Mouse (Mus musculus) neural tube, embryonic 12.5 days (tissue): ENCODE measurements around the gene Sprr2i. TPM values are rescaled to one million over a fixed set of nuclear protein-coding genes. Genes with fewer than 3 reads are reported as not detected.

Experiments
- ATAC-seq: fragments of 200-750 bp; cut with Nextera tagmentation; 2 replicates; pipeline ENCODE4 v1.8.0; 2017; ENCODE audit warnings: low read depth, mild to moderate bottlenecking, moderate TSS enrichment, moderate library complexity; ENCODE audit not compliant: low FRiP score
- H3K27ac ChIP-seq: fragments of 300-500 bp; sonication (generic); 2 replicates; pipeline ENCODE4 v1.5.1; 2016
- H3K27me3 ChIP-seq: fragments of 300-500 bp; sonication (generic); replicated peaks from 2 replicates; pipeline ENCODE4 v1.6.1; 2016; ENCODE audit warnings: mild to moderate bottlenecking
- H3K36me3 ChIP-seq: fragments of 300-500 bp; sonication (generic); 2 replicates; pipeline ENCODE4 v1.6.1; 2016; ENCODE audit warnings: mild to moderate bottlenecking
- H3K4me1 ChIP-seq: fragments of 300-500 bp; sonication (generic); 2 replicates; pipeline ENCODE4 v1.6.1; 2016
- H3K4me2 ChIP-seq: fragments of 300-500 bp; sonication (generic); replicated peaks from 2 replicates; pipeline ENCODE4 v1.6.1; 2016; ENCODE audit warnings: mild to moderate bottlenecking
- H3K4me3 ChIP-seq: fragments of 300-500 bp; sonication (generic); 2 replicates; pipeline ENCODE4 v1.5.1; 2016
- H3K9ac ChIP-seq: fragments of 300-500 bp; sonication (generic); 2 replicates; pipeline ENCODE4 v1.6.1; 2016; ENCODE audit warnings: mild to moderate bottlenecking
- H3K9me3 ChIP-seq: fragments of 300-500 bp; sonication (generic); 2 replicates; pipeline ENCODE4 v1.6.1; 2016; ENCODE audit warnings: mild to moderate bottlenecking
- WGBS: fragments of 180-500 bp; shearing (Covaris S2); methylation state at CpG from one replicate; pipeline ENCODE4 v1.1.7; 2016; 5-methylcytosine and 5-hydroxymethylcytosine counted together
- polyA plus RNA-seq: library from polyadenylated mRNA; unstranded; fragments of >200 nt; fragmentation: Nextera tagmentation; extraction: Ambion mirVana; gene quantifications from 2 replicates; pipeline ENCODE4 v1.2.1, GENCODE M21; 2016

The Sprr2i gene
- polyA plus RNA-seq = not detected in 2 replicates

DNA sequence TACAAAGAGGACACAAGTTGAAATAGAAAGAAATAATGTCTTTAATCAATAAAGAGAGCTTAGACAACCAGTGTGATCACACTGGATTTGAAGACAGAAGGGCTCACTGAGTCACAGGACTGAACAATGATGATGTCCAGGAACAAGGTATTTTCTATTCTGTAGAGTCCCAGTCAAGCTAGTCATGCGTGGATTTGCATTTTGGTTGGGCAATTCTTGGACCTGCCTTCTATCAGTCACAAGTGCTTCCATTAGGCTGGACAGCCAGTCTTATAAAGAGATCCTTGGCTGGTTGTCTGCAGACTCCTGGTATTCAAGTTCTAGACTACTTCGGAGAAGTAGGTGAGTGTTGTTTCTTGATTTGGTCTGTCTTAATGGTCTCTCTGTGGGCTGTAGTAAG, at the start of gene Sprr2i:
Sprr2i (plus strand) TSS at position 301 of the 400 bp plus-strand sequence.
- 94% methylated on average over 2 of the region's 2 CpGs for WGBS
- Histone ChIP-seq H3K4me1 (no peaks in the 10 kb centered on the region), H3K4me3 (no peak within 1 kb of the TSS), H3K27me3 (no peaks in the 10 kb centered on the region), H3K27ac (no peak within 1 kb of the TSS), H3K9ac (no peak within 1 kb of the TSS), H3K36me3 (no peaks in the 10 kb centered on the region), H3K9me3 (no peaks in the 10 kb centered on the region), H3K4me2 (no peak within 1 kb of the TSS)
- no peak for ATAC-seq

DNA sequence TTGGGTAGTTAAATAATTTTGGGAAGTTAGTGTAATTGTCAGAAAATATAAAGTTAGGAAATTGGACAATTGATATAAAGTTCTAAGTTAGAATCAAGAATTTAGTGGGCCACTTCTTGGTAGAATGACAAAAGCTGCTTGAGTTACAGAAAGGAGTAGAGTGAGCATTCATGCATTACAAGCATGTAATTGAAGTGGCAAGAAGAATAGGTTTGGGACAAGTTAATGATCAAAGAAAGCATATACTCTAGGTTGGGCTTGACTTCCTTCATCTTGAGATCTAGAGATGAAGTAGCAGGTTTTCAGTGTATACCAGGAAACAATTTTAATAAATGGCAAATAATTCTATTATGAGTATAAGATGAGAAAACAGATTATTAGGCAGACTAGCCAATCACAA, 46.2 kb upstream of the Sprr2i start:
- Histone ChIP-seq H3K36me3 (no peaks in the 10 kb centered on the region), H3K4me1 (no peaks in the 10 kb centered on the region), H3K4me2 (no peak overlapping the region), H3K9ac (no peak overlapping the region), H3K27me3 (no peaks in the 10 kb centered on the region), H3K27ac (no peak overlapping the region), H3K9me3 (no peaks in the 10 kb centered on the region), H3K4me3 (no peak overlapping the region)
- no peak for ATAC-seq

DNA sequence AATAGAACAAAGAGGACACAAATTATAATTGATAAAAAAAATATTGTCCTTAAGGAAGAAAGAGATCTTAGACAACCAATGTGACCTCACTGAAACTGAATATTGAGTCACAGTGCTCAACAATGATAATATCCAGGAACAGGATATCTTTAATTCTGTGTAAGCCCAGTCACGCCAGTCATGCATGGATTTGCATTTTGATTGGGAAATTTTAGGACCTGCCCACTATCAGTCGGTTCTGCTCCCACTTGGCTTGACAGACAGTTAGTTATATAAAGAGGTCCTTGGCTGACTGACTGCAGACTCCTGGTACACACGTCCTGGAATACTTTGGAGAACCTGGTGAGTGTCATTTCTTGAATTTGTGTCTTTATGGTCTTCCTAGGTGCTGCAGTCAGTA, 42.9 kb upstream of the Sprr2i start, which contains the start of gene Sprr2f:
Sprr2f (plus strand) TSS at position 301 of the 400 bp plus-strand sequence.
- H3K9me3 ChIP-seq = no peaks in the 10 kb centered on the region
- H3K27ac ChIP-seq = no peak within 1 kb of the TSS
- H3K27me3 ChIP-seq = no peaks in the 10 kb centered on the region
- WGBS = 75% methylated on average over 3 of the region's 3 CpGs
- no peak within 1 kb of the TSS for H3K4me3 ChIP-seq
- H3K9ac ChIP-seq = no peak within 1 kb of the TSS
- no peaks in the 10 kb centered on the region for H3K36me3 ChIP-seq
- no peak within 1 kb of the TSS for H3K4me2 ChIP-seq
- no peak for ATAC-seq
- no peaks in the 10 kb centered on the region for H3K4me1 ChIP-seq

DNA sequence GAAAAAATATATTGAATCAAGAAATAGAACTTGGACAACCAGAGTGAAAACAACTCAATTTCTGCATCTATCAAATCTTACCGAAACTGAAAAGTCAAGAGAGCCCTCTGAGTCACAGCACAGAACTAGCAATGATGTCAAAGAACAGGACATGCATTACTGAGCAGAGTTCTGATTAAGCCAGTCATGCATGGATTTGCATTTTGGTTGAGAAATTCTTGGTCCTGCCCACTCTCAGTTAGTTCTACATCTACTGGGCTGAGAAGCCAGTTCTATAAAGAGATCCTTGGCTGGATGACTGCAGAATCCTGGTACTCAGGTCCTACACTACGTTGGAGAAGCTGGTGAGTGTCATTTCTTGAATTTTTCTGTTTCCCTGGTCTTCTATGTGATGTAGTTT, 34.2 kb upstream of the Sprr2i start:
- no peak overlapping the region for H3K4me2 ChIP-seq
- no peak overlapping the region for H3K27ac ChIP-seq
- H3K4me3 ChIP-seq = no peak overlapping the region
- no peaks in the 10 kb centered on the region for H3K27me3 ChIP-seq
- no peak for ATAC-seq
- no peaks in the 10 kb centered on the region for H3K4me1 ChIP-seq
- H3K9ac ChIP-seq = no peak overlapping the region
- no peaks in the 10 kb centered on the region for H3K36me3 ChIP-seq
- H3K9me3 ChIP-seq = no peaks in the 10 kb centered on the region
- WGBS = 79% methylated on average over 2 of the region's 2 CpGs

DNA sequence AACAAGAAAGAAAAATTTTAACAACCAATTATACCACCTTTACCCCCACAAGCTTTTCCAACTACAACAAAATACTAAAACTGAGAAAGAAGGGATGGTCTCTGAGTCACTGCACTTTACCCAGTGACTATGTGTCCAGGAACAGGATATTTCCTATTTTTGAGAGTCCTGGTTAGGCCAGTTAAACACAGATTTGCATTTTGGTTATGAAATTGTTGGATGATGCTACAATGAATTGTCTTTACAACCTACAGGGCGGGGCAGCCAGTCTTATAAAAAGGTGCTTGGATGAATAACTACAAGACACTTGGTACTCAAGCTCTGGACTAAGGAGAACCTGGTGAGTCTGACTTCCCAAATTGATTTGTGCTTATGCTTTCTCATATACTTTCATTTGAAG, 22.4 kb upstream of the Sprr2i start, which contains the start of gene Sprr2h:
Sprr2h (plus strand) TSS at position 301 of the 400 bp plus-strand sequence.
- H3K4me3 ChIP-seq = no peak within 1 kb of the TSS
- 79% methylated on average over 1 of the region's 1 CpGs for WGBS
- H3K4me2 ChIP-seq = no peak within 1 kb of the TSS
- H3K27ac ChIP-seq = no peak within 1 kb of the TSS
- no peak within 1 kb of the TSS for H3K9ac ChIP-seq
- no peaks in the 10 kb centered on the region for H3K9me3 ChIP-seq
- H3K27me3 ChIP-seq = no peaks in the 10 kb centered on the region
- ATAC-seq = no peak
- no peaks in the 10 kb centered on the region for H3K4me1 ChIP-seq
- no peaks in the 10 kb centered on the region for H3K36me3 ChIP-seq

DNA sequence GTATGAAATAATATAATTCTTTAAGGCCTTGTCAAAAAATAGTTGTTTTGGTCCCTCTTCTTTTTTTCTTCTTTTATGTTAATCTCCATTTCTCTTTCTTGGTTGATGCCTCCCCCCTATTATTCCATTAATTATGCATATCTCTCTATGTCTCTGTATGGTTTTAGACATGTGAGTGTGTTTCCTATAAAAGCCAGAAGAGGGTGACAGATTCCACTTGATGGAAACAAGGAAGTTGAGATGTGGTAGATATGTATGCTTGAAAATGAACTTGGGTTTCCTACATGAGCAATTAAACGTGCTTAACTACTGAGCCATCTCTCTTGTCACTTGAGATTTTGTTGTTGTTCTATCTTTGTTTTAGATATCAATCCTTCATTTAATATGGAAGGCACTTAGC, 13.5 kb upstream of the Sprr2i start:
- Histone ChIP-seq H3K9me3 (no peaks in the 10 kb centered on the region), H3K27ac (no peak overlapping the region), H3K4me2 (no peak overlapping the region), H3K4me1 (no peaks in the 10 kb centered on the region), H3K9ac (no peak overlapping the region), H3K36me3 (no peaks in the 10 kb centered on the region), H3K27me3 (no peaks in the 10 kb centered on the region), H3K4me3 (no peak overlapping the region)
- no peak for ATAC-seq
- WGBS = 72% methylated on average over 1 of the region's 1 CpGs

DNA sequence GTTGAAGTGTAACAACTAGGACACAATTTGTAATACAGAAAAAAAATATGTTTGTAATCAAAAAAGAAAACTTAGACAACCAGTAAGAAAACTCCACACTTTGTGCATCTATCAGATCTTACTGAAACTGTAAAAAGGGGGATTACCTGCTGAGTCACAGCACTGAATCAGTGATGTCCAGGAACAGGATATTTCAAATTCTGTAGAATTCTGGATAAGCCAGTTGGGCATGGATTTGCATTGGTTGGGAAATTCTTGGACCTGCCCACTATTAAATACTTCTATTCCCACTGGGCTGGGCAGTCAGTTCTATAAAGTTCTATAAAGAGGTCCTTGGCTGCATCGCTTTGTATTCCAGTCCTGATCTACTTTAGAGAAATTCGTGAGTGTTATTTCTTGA, 10.0 kb downstream of the Sprr2i start, which contains the start of gene Sprr2j-ps:
Sprr2j-ps (plus strand) TSS at position 301 of the 400 bp plus-strand sequence.
- 89% methylated on average over 2 of the region's 2 CpGs for WGBS
- ATAC-seq = no peak
- Histone ChIP-seq H3K27me3 (no peaks in the 10 kb centered on the region), H3K4me1 (no peaks in the 10 kb centered on the region), H3K4me2 (no peak within 1 kb of the TSS), H3K4me3 (no peak within 1 kb of the TSS), H3K27ac (no peak within 1 kb of the TSS), H3K36me3 (no peaks in the 10 kb centered on the region), H3K9me3 (no peaks in the 10 kb centered on the region), H3K9ac (no peak within 1 kb of the TSS)

DNA sequence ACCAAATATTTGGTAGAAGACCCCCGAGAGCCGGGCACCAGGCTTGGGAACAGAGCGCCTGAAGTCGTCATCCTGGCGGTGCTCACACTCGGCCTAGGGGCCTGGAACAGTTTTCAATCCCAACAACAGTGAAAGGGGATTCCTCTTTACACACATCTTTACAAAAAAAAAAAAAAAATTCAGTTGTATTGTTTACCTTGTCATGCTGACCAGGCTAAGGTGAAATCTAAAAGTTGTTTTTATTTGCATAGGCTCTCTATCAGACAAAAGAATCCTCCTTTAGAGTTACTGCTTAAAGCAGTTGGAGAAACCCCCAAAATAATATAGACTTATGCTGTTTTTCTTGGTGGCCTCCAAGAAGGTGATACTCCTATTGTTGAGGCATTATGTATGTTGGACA, 21.5 kb downstream of the Sprr2i start, which contains the start of gene Gm9774:
Gm9774 (minus strand) TSS at position 101 of the 400 bp plus-strand sequence.
- no peaks in the 10 kb centered on the region for H3K36me3 ChIP-seq
- ATAC-seq = no peak
- H3K27ac ChIP-seq = no peak within 1 kb of the TSS
- no peaks in the 10 kb centered on the region for H3K9me3 ChIP-seq
- no peaks in the 10 kb centered on the region for H3K27me3 ChIP-seq
- no peak within 1 kb of the TSS for H3K4me3 ChIP-seq
- H3K4me1 ChIP-seq = no peaks in the 10 kb centered on the region
- 87% methylated on average over 6 of the region's 6 CpGs for WGBS
- H3K9ac ChIP-seq = no peak within 1 kb of the TSS
- no peak within 1 kb of the TSS for H3K4me2 ChIP-seq

DNA sequence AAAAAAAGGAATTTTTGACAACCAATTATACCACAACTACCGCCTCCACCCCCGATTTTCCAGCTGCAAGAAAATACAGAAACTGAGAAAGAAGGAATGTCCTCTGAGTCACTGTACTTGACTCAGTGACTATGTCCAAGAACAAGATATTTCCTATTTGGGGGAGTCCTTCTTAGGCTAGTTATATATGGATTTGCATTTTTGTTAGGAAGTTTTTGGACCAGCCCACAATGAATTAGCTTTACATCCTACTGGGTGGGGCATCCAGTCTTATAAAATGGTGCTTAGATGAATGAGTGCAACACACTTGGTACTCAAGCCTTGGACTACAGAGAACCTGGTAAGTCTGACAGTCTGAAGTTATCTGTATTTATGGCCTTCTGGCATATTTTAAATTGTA, 24.5 kb downstream of the Sprr2i start, which contains the start of gene Sprr2k:
Sprr2k (plus strand) TSS at position 301 of the 400 bp plus-strand sequence.
- Histone ChIP-seq H3K27me3 (no peaks in the 10 kb centered on the region), H3K4me1 (no peaks in the 10 kb centered on the region), H3K4me2 (no peak within 1 kb of the TSS), H3K27ac (no peak within 1 kb of the TSS), H3K36me3 (no peaks in the 10 kb centered on the region), H3K4me3 (no peak within 1 kb of the TSS), H3K9ac (no peak within 1 kb of the TSS), H3K9me3 (no peaks in the 10 kb centered on the region)
- ATAC-seq = no peak
- WGBS = 92% methylated on average over 2 of the region's 2 CpGs

DNA sequence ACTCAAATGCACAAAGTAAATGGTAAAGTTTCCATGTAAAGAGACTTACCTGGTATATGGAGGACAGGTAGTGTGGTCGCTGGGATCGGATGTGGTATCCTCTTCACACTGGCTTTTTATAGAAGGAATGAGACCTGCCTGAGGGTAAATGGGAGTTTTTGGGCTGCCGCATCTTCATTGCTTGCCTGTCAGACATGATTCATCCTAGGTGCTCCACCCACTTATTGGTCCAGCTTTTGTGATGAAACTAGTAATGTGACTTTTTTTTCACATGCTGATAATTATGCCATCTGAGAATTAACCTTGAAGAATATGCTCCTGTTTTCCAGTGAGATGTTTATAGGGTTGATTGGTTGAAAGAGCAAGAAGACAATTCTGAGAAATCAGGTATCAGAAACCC, 30.9 kb downstream of the Sprr2i start, which contains the start of gene Sprr1b:
Sprr1b (minus strand) TSS at position 101 of the 400 bp plus-strand sequence.
- no peaks in the 10 kb centered on the region for H3K9me3 ChIP-seq
- H3K27ac ChIP-seq = no peak within 1 kb of the TSS
- no peaks in the 10 kb centered on the region for H3K27me3 ChIP-seq
- 95% methylated on average over 3 of the region's 3 CpGs for WGBS
- ATAC-seq = no peak
- H3K9ac ChIP-seq = no peak within 1 kb of the TSS
- no peaks in the 10 kb centered on the region for H3K4me1 ChIP-seq
- no peak within 1 kb of the TSS for H3K4me3 ChIP-seq
- H3K36me3 ChIP-seq = no peaks in the 10 kb centered on the region
- H3K4me2 ChIP-seq = no peak within 1 kb of the TSS

DNA sequence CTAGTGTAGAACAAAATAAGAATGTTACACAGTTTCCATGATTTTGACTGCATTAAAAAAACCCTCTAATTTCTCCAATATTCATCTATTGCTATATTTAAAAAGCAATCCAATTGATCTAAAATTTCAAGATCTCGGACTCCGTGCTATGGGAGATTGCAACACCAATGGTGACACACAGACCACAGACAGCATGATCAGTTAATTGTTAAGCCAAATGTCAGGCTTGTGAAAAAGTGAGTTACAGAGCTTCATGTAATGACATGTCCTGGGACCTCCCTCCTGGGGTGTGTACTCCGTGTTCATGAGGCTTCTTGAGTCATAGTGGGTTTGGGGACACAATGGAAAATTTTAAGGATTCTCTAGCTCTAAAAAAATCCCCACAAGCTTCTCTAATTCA, 32.4 kb downstream of the Sprr2i start:
- Histone ChIP-seq H3K27me3 (no peaks in the 10 kb centered on the region), H3K4me3 (no peak overlapping the region), H3K27ac (no peak overlapping the region), H3K36me3 (no peaks in the 10 kb centered on the region), H3K9me3 (no peaks in the 10 kb centered on the region), H3K4me2 (no peak overlapping the region), H3K4me1 (no peaks in the 10 kb centered on the region), H3K9ac (no peak overlapping the region)
- no peak for ATAC-seq
- WGBS = 89% methylated on average over 3 of the region's 3 CpGs

DNA sequence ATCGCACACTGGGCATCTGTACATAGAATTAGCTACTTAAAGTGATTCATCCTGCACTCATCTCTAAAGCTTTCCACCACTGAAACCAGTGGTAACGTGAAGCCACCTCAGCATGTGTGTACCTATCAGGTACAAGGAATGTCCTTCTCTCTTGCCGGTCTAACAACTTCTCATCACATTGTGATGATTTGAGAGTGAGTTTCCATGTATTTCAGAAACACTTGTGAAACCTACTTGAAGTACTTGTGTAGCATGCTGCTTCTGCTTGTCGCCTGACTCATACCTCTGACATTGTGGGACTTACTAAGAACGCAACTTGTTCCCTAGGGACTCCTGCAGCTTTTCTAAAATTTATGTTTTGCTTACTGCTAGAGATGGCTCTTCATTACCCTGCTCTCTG, 47.4 kb downstream of the Sprr2i start:
- H3K4me3 ChIP-seq = no peak overlapping the region
- no peaks in the 10 kb centered on the region for H3K4me1 ChIP-seq
- H3K27ac ChIP-seq = no peak overlapping the region
- no peaks in the 10 kb centered on the region for H3K9me3 ChIP-seq
- 89% methylated on average over 5 of the region's 5 CpGs for WGBS
- H3K9ac ChIP-seq = no peak overlapping the region
- H3K36me3 ChIP-seq = no peaks in the 10 kb centered on the region
- no peak overlapping the region for H3K4me2 ChIP-seq
- ATAC-seq = no peak
- H3K27me3 ChIP-seq = no peaks in the 10 kb centered on the region

DNA sequence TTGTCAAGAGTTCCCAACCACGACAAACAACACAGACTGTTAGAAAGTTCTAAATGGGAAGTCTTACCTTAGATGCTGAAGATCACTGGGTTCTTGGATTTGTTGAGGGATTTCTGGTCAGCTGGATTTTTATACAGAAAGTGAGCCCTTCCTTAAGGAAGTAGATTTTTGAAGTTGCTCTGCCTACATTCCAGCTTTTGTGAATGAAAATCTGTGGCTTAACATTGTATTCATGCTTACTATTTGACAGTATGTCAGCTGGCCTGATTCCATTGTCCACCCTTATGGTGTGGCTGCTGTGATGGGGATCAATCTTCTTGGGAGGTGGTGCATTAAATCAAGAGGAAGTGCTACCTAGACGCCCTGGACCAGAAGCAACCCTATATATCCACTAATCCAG, 50.8 kb downstream of the Sprr2i start, which contains the start of gene Sprr3:
Sprr3 (minus strand) TSS at position 101 of the 400 bp plus-strand sequence.
- H3K4me2 ChIP-seq = no peak within 1 kb of the TSS
- no peak within 1 kb of the TSS for H3K4me3 ChIP-seq
- 71% methylated on average over 2 of the region's 2 CpGs for WGBS
- no peaks in the 10 kb centered on the region for H3K36me3 ChIP-seq
- no peaks in the 10 kb centered on the region for H3K4me1 ChIP-seq
- no peak for ATAC-seq
- H3K9me3 ChIP-seq = no peaks in the 10 kb centered on the region
- H3K27ac ChIP-seq = no peak within 1 kb of the TSS
- H3K9ac ChIP-seq = no peak within 1 kb of the TSS
- no peaks in the 10 kb centered on the region for H3K27me3 ChIP-seq
